Mouse (Mus musculus): Measurements from ENCODE around the gene Pnmal2.

Pnmal2 gene

DNA sequence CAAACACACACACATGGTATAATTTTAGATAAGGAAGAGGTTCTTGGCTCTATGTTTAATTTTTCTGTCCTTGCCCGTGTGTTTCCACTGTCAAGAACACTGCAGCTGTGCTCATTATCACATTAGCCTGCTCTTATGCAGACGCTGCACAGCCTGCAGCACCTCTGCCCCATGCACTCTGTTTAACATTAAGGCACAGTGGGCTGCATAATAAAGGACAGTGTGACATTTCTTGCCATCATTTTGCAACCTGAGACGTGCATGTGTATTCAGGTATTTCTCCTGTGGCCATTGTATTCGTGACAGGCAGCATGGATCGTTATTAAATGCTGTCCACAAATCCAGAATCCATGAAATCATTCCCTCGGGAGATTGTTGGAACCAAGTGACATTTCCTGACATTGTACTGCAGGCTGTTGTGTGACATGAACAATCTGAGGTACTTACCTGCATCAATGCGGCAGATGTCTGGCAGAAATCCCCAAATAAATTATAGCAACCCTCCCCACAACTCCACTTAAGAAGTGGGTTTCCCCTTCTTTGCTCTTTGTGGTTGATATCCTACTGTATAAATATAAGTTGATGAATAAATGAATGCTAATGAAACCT is 43.2 kb downstream of the Pnmal2 start:
- no peak for DNase-seq

DNA sequence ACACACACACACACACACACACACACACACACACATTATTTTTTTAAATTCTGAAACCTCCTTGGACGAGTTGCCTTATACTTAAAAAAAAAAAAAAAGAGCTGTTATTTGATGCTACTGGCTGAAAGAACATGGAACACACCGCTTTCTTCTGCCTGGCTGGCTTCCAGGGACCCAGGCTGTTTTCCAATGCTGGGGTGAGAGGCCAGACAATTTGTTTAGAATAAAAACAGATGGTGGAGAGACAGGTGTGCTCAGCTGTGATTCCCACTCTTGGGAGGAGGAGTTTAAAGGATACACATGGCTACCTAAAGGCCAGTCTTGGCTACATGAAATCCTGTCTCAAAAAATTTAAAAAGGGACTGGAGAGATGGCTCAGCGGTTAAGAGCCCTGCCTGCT is 43.9 kb downstream of the Pnmal2 start:
- peak; percentile 54 for DNase-seq

DNA sequence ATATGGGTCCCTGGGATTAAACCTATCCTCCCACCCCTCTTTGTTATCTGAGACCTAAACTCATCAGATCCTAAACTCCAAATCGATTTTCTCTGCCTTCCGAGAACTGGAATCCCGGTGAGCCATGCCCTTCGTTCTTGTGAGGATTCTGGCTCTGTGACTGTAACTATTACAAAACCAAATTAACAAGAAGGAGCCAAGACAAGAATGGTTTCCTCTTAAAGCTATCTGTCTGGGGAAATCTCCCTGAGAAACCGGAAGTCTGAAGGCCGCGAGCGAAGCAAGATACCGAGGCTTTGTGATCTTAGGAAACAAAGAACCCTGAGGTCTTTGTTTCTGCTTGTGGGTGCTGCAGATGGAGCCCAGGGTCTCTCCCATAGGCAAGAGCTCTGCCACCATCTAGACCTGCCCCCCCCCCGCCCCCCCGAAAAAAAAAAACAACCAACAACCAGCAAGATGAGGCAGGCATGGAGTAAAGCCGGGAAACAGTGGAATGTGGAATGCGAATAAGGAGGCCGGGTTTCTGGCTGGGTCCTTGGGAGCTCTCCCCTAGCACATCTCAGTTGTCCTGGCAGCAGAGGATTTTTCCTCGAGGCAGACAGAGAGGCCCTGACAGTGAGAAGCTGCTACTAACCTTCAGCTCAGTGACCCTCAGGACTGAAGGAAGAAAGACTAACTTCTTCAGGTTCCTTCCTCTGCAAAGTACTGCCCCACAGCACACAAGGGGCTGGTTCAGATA is 45.7 kb downstream of the Pnmal2 start:
- peak; percentile 53 for DNase-seq

GRCm38 (mm10) chr7:16991681-16992450 is 47.4 kb downstream of the Pnmal2 start:
- peak; percentile 90 for DNase-seq

DNA sequence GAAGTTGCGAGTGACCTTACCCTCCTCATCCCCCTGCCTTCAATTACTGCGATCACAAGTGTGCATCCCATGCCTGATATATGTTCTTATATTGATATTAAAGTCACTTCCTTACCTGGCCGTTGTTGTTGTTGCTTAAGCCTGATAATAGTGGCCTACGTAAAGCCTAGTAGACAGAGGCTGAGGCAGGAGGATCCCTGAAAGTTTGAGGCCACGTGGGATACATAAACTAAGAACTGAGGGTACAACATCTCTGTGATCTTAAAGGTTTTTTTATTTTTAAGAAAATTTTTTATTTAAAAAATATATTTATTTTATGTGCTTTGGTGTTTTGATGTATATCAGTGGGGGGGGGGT is 47.9 kb downstream of the Pnmal2 start, which contains the start of gene Ccdc8:
Gene Ccdc8 (plus strand): TSS at position 258 of the 357 bp plus-strand sequence.
- DNase-seq: no peak

DNA sequence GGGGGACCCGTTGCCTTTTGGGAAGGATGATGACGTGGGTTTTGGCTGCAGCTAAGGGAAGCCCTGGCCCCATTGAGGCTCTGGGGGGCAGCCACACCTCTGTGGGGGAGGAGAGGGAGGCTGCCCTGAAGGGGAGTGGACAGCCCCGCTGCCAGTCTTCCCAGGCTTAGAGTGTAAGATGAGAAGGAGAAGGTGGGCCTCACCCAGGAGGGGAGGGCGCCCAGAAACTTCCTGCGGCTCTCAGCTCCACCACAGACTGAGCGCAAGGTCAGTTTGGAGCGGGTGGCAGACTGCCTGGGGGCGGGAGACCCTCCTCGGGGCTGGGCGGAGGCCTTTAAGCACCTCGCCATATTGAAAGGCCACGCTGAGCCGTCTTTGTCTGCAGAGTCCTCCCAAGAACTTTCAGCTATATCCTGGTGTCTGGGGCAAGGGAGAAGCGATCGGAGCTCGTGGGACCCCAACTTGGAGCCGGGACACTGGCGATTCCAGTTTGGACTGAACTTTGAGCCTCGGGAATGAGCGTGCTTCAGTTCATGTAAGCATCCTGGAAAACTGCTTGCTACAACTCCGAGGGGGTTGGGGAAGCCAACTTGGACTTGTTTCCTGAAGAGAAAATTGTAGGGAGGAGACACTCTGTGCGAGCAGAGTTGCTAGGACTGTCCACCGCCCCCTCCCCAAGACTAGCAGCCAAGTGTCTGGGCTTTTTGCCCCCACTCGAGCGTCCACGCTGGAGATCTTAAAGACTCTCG is 49.3 kb downstream of the Pnmal2 start:
- DNase-seq: peak; percentile 92

GRCm38 (mm10) chr7:16994400-16994799 is 49.9 kb downstream of the Pnmal2 start:
- DNase-seq: peak; percentile 44

- no peak for DNase-seq
These were observed 50.9 kb downstream of the Pnmal2 start for GRCm38 (mm10) chr7:16995345-16995744.

Data from embryo, embryonic 11 days (tissue).